Mouse (Mus musculus): ENCODE results near the gene Tcn2.
A peak's percentile ranks its signal among the peaks of the same experiment; 100 is the strongest.
"Not testable (repeated sequence)": the region's sequence is repeated elsewhere in the genome, so short reads cannot be mapped to it uniquely, and the experiment has no call there.

The Tcn2 gene

DNA sequence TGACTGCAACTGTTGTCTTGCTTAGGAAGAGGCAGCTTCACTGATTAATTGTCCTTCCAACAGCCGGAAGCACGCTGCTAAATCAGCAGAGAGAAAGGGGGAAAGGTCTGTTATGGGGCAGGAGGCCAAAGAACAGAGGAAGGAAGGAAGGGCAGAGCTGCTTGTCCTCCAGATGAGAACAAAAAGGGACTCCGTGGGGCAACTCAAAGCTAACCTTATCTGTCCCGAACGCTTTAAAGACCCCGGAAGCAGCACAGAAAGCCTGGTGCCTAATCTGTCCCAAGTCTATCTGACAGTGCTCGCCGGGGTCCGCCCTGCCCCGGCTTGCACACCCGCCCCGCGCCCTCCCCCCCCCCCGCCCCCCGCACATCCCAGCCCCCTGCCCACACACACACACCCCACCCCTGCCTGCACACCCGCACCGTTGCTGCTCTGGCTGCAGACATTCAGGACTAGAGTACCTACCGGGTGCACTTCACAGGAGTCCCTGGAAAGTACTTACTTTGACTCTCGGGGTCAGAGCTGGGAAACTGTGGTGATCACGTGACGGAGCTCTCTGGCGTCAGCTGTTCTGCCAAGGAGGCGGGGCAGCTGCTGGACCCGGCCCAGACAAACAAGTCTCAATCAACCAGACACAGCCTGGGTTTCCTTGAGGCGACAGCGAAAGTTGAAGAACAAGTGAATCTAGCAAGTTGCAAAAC lies at the start of gene Tcn2:
Gene Tcn2, minus strand, starts transcription at position 649 of the 701 bp plus-strand sequence.
- peak; percentile 69 to 72 for DNase-seq

DNA sequence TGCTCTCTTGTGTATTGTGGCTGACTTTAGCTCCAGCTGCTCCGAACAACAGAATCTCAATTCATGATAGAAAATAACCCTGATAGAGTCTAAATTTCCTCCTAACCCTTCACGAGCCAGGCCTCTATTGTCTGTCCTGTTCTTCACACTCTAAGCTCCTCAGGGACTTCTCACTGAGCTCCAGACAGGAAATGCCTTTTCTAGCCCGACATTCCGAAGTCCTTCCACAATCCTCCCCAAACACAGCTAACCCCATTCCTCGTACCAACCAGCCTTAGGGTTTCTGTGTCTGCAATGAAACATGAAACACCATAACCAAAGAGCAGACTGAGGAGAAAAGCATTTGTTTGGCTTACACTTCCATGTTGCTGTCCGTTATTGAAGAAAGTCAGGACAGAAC lies 49.6 kb upstream of the Tcn2 start:
- DNase-seq = no peak

DNA sequence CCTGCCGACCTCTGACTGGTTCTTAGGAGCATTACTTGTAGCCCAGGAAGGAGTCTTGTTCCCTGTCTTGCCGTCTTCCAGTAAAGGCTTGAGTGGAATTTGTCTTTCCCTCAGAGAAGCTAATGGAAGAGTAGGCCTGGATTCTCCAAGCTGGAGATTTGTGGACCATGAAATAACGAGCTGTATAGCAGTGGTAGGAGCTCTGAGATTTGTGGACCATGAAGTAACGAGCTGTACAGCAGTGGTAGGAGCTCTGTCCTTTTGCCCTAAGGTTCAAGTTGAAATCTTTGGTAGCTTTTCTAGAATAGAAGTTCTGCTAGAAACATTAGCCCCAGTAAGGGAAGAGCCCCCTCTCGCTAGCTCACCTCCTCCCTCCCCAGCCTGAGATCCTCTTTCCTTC lies 46.5 kb upstream of the Tcn2 start:
- DNase-seq = no peak

DNA sequence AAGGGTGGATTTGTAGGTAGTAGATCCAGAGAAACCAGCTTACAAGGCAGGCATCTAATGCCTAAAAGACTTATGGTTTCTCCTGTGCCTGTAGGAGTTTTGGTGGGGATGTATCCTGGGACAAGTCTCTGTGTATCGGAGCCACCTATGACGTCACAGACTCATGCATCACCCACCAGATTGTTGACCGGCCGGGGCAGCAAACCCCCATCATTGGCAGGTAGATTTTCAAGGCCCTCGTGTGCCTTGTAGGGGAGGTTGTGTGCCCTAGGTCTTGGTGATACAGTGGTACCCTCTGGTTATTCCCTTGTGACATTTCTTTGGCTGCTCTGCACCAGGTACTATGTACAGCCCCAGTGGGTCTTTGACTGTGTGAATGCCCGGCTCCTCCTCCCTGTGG lies 44.7 kb upstream of the Tcn2 start, which contains the start of gene 4930556J24Rik:
Gene 4930556J24Rik, minus strand, starts transcription at position 101 of the 400 bp plus-strand sequence.
- no peak for DNase-seq

DNA sequence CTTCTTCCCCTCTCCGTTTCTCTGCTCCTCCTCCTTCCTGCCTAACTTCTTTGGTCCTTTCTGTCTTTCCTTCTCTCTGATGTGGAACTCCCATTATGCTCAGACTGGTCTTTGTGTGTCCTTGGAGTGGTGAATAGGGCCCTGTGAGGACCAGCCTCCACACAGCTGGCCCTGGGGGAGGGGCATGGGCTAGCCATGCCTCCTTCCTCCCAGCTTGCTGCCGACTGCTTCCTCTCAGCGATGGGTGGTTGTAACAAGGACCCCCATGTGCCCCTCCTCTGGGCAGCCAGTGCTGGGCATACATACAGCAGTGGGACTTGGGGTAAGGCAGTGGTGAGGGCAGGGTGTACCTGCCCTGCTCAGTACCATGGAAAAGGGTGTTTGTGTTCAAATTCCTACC lies 42.4 kb upstream of the Tcn2 start:
- no peak for DNase-seq

DNA sequence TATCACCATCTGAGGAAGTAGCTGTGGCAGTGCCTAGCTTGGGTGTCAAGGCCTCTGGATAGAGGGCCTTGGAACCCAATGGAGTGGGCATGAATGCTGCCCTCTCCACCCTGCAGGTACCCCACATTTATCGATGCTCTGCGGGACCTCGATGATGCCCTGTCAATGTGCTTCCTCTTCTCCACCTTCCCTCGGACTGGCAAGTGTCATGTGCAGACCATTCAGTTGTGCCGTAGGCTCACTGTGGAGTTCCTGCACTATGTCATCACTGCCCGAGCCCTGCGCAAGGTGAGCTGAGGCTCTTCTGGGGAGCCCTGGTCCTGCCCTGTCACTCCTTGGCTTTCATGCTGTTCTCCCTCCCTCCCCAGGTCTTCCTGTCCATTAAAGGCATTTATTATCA lies 41.1 kb upstream of the Tcn2 start:
- DNase-seq = no peak

DNA sequence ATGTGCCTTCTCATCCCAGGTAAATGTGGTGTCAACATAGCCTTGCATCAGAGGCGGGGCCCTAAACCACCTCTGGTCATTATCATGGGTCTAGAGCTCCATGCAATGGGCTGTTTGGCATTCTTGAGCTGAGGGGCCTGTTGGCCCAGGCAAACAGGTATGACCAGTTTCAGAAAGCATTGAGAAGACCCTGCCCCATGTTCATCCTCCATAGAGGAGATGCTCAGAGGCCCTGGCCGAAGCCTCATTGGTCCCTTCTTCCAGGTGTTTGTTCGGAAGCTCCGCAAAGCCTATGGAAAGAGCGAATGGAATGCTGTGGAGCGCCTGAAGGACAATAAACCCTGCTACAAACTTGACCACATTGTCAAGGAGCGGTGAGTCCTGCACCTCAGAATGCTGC lies 38.4 kb upstream of the Tcn2 start:
- peak in 1 of 2 experiments; percentile 0 for DNase-seq

DNA sequence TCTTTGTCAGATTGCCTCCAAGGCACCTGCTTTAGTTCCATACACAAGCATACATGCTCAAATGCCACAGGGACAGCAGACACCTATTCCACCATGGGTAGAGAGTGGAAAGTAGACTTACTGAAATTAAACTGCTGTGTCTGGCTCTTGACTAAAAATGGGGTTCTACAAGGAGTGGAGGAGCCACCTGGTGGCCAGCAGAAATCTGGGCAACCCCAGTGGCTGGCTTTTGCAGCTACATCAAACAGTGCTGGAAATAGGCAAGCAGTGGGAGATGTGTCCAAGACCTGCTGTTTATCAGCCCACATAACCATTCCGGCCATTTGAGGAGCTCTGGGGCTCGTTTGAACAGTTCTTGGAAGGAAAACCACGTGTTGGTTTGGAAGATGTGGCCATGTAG lies 37.9 kb upstream of the Tcn2 start:
- DNase-seq = no peak

DNA sequence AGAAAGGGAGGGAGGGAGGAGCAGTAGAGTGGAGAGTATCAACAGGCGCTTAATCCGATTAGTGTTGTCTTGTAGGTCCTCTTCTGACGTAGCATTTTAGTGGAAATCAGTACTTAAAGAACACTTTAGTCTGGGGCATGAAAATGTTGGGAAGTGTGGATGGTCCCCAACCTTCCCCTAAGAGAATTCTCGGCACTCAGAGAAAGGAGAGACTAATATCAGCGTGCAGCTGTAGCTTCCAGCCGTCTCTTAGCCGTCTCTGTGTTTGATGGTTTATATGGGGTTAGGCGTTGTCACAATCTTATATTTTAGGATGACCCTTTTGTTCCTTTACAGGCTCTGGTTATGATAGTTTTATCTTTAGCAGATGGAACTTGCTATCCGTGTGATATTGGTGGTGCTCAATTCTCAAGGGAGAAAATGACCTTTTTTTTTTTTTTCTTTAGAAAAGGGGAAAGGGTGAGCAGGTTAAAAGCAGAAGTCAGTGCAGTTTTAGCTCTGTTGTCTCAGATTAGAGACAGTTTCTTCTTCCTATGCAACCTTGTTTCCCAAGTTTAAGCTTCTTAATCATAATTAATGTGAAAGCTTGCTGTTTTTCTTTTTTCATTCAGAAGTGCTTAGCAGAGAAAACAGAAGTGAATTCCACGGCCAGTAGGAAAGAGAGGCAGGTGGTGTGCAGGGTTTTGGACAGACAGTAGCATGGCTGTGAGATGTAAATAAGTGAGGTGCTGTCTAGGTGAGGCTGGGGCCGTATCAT lies 32.6 kb upstream of the Tcn2 start:
- DNase-seq = no peak

DNA sequence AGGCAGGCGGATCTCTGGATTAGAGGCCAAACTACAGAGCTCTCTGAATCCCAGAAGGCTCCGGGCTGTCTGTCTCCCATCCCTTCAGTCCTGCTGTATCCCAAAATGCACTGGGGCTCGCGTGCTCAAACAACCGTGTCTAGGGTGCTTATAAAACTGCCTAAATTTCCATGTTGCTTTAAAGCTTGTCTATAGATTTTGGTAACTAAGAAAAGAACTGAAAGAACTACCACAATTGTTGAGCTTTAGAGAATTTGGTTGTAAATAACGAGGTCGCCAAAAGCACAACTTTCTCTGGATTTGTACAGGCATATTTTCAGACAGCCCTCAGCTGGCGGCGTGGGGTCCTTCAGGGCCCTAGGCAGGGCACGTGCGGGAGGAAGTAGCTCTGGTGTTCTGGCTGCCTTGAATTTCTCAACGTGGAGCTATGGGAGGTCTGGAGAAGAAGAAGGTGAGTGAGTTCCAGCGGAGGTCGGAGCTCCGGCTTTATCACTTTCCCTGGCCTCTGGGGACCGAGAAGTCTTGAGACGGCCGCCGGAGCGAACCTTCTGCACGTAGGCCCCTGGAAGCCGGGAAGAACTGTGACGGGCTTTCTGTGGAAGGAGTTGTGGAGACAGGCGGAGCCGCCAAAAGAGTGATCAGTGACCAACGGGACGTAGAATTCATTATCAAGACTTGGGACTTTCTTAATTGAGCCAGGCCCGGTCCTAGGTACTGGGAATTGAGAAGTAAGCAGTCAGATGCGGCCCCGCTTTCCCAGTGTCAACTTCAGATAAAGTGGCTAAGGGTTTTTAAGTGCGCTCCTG lies 31.9 kb upstream of the Tcn2 start, which contains the start of gene Pes1:
Gene Pes1, plus strand, starts transcription at position 366 of the 806 bp plus-strand sequence.
- peak; percentile 63 to 70 for DNase-seq

DNA sequence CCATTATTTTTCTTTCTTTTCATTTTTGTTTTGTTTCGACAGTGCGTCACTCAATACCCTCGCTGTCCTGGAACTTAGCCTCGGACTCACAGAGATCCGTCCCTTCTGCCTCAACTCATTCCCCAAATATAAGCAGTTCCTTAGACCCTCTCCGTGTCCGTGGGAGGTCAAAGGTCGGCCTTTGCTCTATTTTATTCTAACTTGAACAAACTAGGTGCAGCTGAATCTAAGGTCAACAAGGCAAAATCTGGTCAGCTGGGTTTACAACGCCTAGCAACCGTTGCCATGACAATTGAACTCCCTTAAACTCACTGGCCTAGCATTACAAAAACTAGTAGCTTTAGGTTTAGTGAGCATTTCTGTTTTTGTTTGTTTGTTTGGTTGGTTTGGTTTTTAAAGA lies 31.2 kb upstream of the Tcn2 start:
- DNase-seq = no peak

DNA sequence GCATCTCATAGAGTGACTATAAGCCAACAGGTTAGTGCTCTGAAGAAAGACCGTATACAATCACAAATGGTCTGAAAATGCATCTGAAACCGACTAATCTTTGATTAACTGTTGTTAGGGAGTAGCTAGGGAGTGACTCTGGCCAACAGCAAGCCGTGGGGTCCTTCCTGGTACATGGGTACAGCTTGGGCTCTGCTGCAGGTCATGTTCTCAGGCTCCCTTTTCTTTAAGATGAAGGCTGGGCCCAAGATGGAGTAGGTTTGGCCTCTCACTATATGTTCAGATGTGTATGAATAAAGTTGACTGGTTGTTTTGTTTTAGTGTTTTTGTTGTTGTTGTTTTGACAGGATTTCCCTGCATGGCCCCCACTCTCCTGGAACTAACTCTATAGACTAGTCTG lies 29.8 kb upstream of the Tcn2 start:
- DNase-seq = peak in 1 of 2 experiments; percentile 0

DNA sequence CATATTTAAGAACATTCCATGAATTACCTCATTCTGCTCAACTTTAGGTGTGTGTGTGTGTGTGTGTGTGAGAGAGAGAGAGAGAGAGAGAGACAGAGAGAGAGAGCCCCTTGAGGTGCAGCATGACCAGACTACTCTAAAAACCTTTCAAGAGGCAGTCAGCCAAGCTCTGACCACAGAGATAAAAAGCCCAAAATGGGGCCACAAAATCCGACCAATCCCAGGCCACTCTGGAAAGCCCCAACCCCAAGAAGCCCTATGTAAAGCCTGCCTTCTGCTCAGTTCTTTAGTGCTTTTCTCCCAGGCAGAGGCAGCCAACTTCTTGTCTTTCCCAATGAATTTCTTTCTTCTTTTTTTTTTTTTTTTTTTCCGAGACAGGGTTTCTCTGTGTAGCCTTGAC lies 28.9 kb upstream of the Tcn2 start:
- DNase-seq = no peak

DNA sequence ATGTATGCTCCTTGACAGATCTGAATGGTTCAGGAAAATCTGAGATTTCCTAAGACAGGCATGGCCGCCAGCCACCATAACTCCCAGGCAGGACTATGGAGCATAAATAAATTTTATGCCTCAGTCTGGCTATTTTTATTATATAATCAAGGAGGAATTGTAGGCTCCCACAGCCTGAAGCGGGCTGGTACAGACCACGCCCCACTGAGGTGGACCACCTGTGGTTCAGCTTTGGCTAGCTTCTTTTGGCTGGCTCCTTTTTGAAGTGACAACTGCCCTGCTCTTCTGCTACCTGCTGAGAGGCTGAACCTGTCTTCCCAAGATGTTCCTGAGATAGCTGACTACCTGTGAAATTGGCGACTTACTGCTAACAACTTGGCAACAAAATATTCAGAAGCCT lies 23.4 kb upstream of the Tcn2 start:
- not testable (repeated sequence) for DNase-seq

DNA sequence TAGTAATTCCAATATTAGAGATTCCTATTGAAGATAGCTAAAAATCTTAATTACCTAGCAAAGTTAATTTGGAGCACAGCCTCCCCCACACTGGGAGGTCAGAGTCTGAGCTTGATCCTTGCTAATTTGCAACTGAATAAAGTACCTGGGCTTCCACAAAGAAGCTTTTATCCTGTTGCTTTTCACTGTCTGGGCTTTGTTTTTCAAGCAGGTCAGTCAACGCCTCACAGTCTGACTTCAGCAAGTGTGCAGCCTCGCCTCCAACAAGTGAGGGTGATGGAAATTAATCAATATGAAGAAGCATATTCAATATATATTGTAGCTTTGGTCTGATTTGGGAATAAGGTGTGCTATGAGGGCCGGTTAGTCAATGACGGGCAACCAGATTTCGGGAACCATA lies 22.9 kb upstream of the Tcn2 start:
- not testable (repeated sequence) for DNase-seq

DNA sequence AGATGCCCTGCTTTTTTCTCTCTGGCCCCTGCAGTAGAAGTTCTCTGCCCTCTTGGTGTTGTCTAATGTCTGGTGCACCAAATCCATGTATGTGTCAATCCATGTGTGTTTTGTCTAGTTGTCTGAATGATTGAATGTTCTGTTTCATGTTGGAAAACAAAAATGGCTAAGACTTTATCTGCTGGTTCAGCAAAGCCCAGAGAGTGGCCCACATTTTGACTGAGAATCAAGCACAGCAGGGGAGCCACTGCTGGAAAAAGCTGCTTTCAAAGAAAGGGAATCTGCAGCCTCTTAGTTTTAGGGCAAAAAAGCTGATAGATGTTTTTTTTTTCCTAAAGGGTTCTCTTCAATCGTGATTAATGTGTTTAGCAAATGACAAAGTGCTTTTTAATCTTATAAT lies 14.4 kb upstream of the Tcn2 start:
- no peak for DNase-seq

DNA sequence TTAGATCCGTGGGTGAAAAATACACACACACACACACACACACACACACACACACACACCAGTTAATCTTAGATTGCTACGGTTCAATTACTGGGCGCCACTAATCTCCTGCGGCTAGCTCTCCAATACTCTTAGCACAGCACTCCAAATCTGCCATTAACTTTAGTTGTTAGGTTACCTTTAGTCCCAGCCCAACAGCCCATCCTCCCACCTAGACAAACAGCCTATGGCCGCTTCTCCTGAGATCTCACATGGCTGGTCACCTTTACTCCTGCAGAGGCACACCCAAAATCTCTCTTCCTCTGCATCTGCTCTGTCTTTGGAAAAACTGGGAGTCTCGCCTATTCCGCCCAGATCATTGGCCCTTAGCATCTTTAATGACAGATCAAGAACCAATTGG lies 9.4 kb upstream of the Tcn2 start:
- no peak for DNase-seq

DNA sequence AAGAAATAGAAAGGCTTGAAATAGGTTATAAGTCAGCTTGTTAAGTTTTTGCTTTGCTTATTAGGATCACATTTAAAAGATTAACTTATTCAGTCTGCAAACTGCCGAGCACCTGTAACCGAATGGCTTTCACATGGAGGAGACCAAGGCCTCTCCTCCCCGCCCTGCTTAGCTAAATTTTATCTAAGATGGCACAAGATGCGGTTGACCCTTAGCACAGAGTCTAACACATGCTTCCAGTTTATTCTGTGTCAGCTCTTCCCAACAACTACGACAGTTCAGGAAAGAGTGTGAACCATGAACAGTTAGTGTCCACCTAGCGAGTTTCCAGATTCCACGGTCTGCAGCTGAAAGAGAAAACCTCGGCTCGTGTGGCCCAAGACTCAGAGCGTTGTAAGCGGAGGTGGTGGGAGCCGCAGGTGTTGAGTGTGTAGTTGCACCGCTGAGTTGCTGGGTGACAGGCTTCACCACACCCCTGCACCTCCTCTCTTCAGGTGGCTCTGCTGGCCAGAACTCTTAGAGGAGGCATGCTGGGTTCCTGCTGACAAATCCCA lies 5.4 kb upstream of the Tcn2 start:
- DNase-seq = no peak

DNA sequence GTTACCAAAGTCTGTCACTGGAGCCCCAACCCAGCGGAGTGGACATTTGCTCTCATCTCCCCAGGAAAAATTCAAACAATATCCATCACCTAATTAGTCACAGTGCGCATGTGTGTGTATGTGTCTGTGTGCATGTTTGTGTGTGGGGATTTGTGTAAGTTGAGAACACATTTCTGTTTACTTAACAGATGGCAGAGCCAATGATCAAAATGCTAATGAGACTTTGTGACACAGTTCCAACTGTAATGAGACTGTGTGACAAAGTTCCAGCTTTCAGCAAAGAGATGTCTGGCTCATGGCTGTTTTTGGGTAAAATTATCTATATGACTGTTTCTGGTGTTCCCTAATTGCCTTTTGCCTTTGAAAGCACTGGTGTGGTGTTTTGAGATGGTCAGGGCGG lies 4.4 kb upstream of the Tcn2 start:
- no peak for DNase-seq

DNA sequence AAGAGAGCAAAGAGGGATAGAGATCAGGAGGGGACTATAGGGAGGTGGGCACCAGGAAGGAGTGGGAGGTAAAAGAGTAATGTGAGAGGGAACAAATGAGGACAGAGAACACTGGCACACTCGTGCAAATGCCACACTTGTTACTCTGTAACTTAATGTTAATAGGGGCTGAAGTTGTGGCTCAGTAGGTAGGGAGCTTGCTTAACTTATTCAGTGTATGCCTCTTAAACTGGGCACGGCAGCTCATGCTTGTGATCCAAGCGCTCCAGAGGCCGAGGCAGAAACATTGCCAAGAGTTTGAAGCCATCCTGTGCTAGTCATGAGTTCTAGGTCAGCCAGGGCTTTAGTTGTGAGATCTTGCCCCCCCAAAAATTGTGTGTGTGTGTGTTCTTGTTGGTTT lies 3.2 kb upstream of the Tcn2 start:
- no peak for DNase-seq

DNA sequence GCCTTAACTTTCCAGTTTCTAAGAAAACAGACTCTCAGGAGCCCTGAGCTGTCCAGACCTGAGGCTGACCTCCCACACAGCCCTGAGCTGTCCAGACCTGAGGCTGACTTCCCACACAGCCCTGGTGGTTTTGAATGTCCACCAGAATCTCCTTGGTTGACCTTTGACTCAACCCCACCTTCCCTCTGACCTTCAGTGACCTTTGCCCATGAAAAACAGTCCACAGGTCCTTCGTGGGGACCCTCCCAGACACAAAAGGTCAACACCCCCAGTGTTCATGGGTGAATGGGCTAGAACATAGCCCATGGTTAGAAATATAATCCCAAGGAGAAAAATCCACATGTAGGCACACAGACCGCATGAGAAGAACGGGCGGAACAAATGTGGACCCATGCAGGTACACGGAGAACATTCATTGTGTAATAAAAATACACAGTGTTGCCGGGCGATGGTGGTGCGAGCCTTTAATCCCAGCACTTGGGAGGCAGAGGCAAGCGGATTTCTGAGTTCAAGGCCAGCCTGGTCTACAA lies 1.9 kb upstream of the Tcn2 start:
- DNase-seq = no peak

DNA sequence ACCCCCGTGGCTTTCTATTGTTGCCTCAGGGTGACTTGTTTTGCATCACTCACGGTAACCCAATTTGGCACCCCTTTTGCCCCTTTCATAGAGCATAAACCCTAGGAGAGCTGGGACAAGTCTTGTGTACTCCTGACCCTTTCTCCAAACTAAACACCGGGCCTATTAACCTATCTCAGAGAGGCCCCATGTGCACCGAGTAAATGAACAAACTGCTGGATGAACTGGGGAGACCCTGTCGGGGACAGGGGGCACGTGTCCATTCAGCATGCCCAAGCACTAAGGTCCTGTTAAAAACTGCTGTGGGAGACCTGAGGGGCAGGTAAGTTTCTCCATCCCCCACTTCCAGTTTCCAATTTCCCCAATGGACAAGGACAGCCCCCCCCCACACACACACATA lies 1.0 kb downstream of the Tcn2 start:
- no peak for DNase-seq

DNA sequence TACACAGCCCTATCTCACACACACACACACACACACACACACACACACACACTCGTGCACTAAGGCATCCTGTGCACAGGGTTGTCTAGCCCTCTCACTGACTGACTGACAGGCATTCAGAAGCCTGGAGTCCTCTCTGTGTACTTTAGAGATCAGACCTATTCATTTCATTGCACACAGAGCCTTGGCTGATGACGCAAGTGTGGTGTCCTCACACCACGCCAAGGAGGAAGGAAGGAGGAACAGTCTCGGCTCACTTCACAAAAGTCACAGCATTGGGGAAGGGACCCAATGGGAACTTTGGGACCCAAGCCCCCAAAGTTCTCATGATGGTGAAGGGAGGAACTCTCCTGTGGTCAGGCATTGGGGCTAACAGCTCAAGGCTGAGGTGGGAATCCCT lies 1.9 kb downstream of the Tcn2 start:
- no peak for DNase-seq
